Mouse (Mus musculus): ENCODE results near the gene Tbp.

DNA sequence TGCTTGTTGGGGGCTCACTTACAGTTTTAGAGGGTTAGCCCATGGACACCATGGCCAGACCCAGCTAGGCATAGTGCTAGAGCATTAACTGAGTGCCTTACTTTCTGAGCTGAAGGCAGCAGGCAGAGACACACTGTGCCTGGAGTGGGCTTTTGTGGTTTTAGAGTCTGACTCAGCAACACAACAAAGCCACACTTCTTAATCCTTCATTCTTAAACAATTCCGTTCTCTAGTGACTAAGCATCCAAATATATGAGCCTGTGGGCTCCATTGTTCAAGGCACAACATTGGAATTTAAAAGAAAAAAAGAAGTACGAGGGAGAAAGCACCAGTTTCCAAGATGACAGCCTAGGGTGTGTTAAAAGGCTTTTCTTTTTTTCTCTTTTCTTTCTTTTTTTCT lies 11.0 kb downstream of the Tbp start:
- TF ChIP-seq CTCF (IDR thresholded peaks at IDR 0.05) (no peak), POLR2A (IDR thresholded peaks at IDR 0.05; ENCODE audit: insufficient read depth, low read depth, low read length) (no peak), EP300 (IDR thresholded peaks at IDR 0.05; ENCODE audit: insufficient read depth, low read depth, low read length) (no peak)

All from heart, adult 2 months (tissue).